Mouse (Mus musculus) brain, embryonic 14.5 days (tissue): ENCODE results near the gene Gm4553. TPM values are rescaled to one million over a fixed set of nuclear protein-coding genes. Genes with fewer than 3 reads are reported as not detected.
A peak's percentile ranks its signal among the peaks of the same experiment; 100 is the strongest.
"Not testable (repeated sequence)": the region's sequence is repeated elsewhere in the genome, so short reads cannot be mapped to it uniquely, and the experiment has no call there.

ENCODE experiments used
- DNase-seq: peaks from one replicate; pipeline ENCODE4 v3.0.0-alpha.2; 2011; ENCODE audit warnings: low read depth
- CTCF ChIP-seq: fragments of 200-500 bp; IDR thresholded peaks from 2 replicates; pipeline ENCODE4 v1.5.1; 2012; ENCODE audit warnings: inconsistent platforms, mild to moderate bottlenecking, moderate library complexity, borderline replicate concordance; ENCODE audit not compliant: insufficient read depth, insufficient read length; ENCODE audit errors: extremely low read depth
- POLR2A ChIP-seq: fragments of 200-500 bp; IDR thresholded peaks from 2 replicates; pipeline ENCODE4 v1.6.1; 2012; ENCODE audit warnings: mild to moderate bottlenecking, inconsistent platforms, borderline replicate concordance; ENCODE audit not compliant: poor library complexity, insufficient read depth, insufficient read length, severe bottlenecking; ENCODE audit errors: extremely low read depth
- polyA plus RNA-seq: library from polyadenylated mRNA; depleted of rRNA; stranded (reverse); fragments of >200 nt; gene quantifications from 2 replicates; pipeline ENCODE4 v1.2.3, GENCODE M21; 2012

Gm4553 gene
- polyA plus RNA-seq, 1 experiment = not detected

DNA sequence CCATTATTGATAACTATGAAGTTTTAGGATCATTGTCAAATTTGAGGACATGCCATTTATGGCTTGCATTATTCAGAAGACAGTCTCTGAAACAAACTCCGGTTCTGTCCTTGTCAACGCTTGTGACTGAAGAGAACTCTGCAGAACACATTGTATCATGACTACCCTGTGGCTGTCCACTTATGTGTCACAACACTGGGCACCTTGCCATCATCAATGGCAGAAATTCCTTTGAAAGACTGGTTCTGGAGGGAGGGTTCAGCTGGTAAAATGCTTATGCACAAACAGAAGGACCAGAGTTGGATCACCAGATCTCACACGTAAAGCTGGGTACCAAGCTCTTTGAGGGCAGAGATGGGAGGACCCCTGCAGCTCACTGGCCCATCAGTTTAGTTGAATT, 6.2 kb downstream of the Gm4553 start:
- TF ChIP-seq POLR2A (no peak), CTCF (no peak)
- DNase-seq = no peak

GRCm38 (mm10) chr7:142157013-142157412, 8.5 kb downstream of the Gm4553 start, which contains the start of gene Gm29735:
TSS of gene Gm29735 (minus strand) at chr7:142157113.
- not testable (repeated sequence) for DNase-seq

- TF ChIP-seq POLR2A = no peak
- TF ChIP-seq CTCF = no peak
- DNase-seq = peak; percentile 2
Measured at GRCm38 (mm10) chr7:142155308-142155707, 10.2 kb downstream of the Gm4553 start.

- DNase-seq = no peak
- no peak for TF ChIP-seq CTCF
- no peak for TF ChIP-seq POLR2A
Measured at GRCm38 (mm10) chr7:142152191-142152590, 13.3 kb downstream of the Gm4553 start.

DNA sequence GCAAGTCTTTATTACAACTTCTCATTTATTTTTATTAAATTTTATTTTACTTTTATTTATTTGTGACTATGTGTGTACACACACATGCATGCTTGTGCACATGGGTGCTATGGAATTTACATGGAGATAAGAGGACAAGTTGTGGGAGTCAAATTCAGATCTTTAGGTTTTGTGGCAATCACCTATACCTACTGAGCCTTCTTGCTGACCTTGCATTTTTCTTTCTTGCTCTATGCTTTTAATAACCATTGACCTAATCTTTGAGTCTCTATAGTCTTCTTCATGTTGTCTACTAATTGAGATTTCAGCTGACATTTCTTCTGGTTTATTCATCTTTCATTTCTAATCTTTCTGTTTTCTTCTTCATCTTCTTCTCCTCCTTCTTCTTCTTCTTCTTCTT, 16.9 kb downstream of the Gm4553 start:
- DNase-seq = no peak
- TF ChIP-seq POLR2A (no peak), CTCF (no peak)

GRCm38 (mm10) chr7:142146033-142146432, 19.5 kb downstream of the Gm4553 start:
- peak; percentile 73 for DNase-seq
- TF ChIP-seq CTCF (peak; percentile 60; the same call in 1 of the 2 replicates), POLR2A (no peak)

DNA sequence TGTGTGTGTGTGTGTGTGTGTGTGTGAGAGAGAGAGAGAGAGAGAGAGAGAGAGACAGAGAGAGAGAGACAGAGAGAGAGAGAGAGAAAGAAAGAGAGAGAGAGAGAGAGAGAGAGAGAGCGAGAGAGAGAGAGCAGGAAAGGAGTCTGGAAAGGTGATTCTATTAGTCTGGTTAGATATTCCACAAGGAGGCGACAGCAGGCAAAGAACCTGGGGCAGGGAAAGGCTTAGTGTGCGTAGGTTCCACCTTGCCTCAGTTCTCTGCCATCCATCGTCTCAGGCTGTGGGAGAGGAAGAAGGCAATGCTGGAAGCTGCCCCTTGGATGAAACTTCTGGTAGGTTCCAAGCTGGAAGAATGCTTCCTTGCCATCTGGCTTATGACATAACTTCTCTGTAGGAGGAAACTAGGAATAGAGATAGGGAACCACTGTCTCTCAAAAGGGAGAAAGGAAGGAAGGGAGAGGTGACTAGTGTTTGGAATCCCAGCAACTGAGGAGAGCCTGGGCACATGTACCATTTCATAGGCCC, 20.1 kb downstream of the Gm4553 start:
- no peak for DNase-seq
- no peak for TF ChIP-seq CTCF
- no peak for TF ChIP-seq POLR2A

GRCm38 (mm10) chr7:142144507-142144906, 21.0 kb downstream of the Gm4553 start, which contains the start of gene Gm45337:
TSS of gene Gm45337 (minus strand) at chr7:142144607.
- DNase-seq = no peak
- TF ChIP-seq CTCF = no peak
- no peak for TF ChIP-seq POLR2A

DNA sequence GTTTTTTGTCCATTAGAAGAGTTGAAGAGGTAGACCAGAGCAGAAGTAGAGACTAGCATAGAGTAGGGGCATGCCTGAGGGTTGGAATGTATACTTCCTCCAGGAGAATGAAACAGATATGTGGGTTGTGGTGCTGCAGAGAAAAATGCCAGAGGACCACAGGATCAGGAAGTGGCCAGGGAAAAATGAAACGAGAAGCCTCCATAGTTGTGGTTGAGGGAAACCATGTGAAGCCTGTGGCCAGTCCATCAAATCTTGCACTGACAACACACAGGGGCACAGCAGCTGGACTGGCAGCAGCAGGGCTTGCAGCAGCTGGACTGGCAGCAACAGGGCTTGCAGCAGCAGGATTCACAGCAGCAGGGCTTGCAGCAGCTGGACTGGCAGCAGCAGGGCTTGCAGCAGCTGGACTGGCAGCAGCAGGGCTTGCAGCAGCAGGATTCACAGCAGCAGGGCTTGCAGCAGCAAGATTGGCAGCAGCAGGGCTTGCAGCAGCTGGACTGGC, 22.0 kb downstream of the Gm4553 start:
- not testable (repeated sequence) for DNase-seq

- TF ChIP-seq CTCF (no peak), POLR2A (no peak)
- DNase-seq = no peak
Measured at GRCm38 (mm10) chr7:142140696-142141095, 24.8 kb downstream of the Gm4553 start.

DNA sequence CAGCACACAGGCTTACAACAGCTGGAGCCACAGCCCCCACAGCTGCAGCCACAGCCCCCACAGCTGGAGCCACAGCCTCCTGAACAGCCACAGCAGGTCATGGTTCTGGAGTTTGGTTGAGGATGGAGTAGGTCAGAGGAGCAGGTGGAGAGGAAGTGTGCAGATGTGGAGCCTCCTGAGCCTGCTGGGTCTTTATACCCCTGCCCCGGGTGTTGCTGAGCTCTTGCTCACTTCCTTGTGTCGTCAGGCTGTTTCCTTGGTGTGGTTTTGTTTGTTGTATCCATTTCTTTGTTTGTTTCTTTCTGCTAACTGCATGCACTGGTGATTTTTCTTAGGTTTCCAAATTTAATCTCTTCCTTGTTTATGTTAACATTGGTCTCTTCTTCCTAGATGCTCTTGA, 29.6 kb downstream of the Gm4553 start, which contains the start of gene Gm39115:
TSS of gene Gm39115 (minus strand) at position 101 of the 400 bp plus-strand sequence.
- not testable (repeated sequence) for DNase-seq

- TF ChIP-seq POLR2A (no peak), CTCF (peak; percentile 57; the same call in 1 of the 2 replicates)
- peak; percentile 45 for DNase-seq
Measured at GRCm38 (mm10) chr7:142134206-142134995, 31.1 kb downstream of the Gm4553 start.

DNA sequence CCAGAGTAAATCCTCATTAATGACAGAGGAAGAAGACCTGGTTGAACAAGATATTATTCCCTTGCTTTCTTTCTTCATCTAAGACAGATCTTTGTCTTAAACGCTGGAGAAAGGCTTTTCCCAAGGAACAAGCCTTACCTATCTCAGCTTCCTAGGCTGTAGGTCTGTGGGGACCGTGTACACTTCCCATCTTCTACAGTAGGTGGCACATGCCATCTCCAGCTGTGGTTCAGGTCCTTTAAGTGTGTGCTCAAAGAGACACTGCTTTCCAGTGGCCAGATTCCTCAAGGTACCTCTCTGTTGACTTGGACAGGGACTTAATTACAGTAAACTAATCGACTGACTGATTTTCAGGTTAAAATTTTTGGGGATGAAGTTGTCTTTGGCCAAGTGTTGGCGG, 36.7 kb downstream of the Gm4553 start:
- DNase-seq = no peak
- TF ChIP-seq CTCF (peak; percentile 18; the same call in 1 of the 2 replicates), POLR2A (no peak)

GRCm38 (mm10) chr7:142120629-142121028, 44.9 kb downstream of the Gm4553 start, which contains the start of gene Gm45618:
TSS of gene Gm45618 (minus strand) at chr7:142120729.
- not testable (repeated sequence) for DNase-seq
